Mouse (Mus musculus) ES-Bruce4 (cell line): ENCODE measurements around the gene Dars.

ENCODE experiments used
- CTCF ChIP-seq: IDR thresholded peaks from one replicate; pipeline ENCODE4 v1.8.1; 2011; ENCODE audit warnings: low read depth, low read length
- POLR2A ChIP-seq: IDR thresholded peaks from one replicate; pipeline ENCODE4 v1.8.1; 2011; ENCODE audit warnings: low read length; ENCODE audit not compliant: insufficient read depth

GRCm38 (mm10) chr1:128328218-128328617 is 89.0 kb downstream of the Dars start, which contains the start of gene Lct:
- TF ChIP-seq CTCF (no peak), POLR2A (no peak)
